Mouse (Mus musculus) inflammation-experienced regulatory T-cells (primary cell): Measurements from ENCODE around the gene Slc25a54. TPM values are rescaled to one million over a fixed set of nuclear protein-coding genes. Genes with fewer than 3 reads are reported as not detected.

Experiments
- polyA plus RNA-seq, 2 experiments: library from polyadenylated mRNA; unstranded; fragments of 100-300 nt; shearing (Covaris generic); gene quantifications; one replicate each; pipeline ENCODE4 v1.2.1; 2017

Gene Slc25a54
- polyA plus RNA-seq: not detected

DNA sequence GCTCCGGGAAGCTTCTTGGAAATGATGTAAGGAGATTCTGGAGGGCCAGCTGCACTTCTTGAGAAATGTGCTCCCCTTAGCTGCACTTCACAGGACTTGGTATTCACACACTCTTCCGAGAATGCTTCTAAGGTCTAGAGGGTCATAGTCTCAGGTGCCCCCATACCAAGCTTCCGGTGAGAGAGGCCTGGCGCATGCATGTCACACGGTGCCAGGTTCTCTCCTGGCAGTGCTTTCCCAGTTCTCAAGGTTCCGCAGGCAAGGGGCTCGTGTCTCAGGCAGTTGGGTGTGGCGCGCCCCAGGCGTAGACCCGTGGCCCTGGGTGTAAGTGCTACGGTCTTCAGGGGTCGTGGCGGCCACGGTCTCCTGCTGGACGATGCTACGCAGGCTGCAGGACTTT is at the start of gene Slc25a54:
Gene Slc25a54 (plus strand): TSS at position 301 of the 400 bp plus-strand sequence.

DNA sequence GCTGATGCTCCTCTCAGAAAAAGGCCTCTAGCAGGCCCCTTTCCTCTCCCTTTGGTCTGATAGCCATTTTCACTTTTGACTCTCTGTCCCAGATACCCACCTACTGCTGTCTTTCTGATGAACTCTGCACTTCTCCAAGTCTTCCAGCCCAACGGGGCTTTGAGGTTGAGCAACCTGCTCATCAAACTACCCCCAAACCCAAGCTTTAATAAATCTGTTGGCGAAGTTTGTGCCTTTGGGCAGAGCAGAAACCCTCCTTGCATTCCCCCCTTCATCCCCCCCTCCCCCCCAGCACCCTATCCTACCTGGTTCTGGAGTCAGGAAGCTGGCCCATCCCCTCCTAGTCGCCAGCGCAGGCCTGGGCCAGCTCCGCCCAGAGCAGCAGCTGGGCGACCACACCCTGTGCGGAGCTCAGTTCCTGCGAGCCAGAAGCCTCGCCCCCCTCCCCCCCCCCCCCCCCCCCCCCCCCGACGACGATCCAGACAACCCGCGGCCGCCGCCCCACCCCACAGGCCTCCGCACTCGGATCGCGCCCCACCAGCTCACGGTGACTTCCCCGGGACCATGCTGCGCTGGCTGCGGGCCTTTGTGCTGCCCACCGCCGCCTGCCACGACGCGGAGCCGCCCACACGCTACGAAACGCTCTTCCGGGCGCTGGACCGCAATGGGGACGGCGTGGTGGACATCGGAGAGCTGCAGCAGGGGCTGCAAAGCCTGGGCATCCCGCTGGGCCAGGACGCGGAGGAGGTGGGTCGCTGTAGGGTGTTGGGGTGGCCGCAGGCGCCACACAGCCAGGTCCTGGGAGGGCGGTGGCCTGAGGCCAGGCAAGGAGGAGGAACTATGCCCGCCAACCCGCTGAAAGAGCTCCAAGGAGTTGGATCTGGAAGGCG is 42.6 kb downstream of the Slc25a54 start, which contains the start of gene Slc25a24:
Gene Slc25a24 (plus strand): TSS at position 509 of the 890 bp plus-strand sequence.

Other genes with a start within 250 kb of the Slc25a54 start
- 10 to 100 TPM; 60.7 to 70.9 TPM for gene Stxbp3, start 239.9 kb upstream of the Slc25a54 start, polyA plus RNA-seq
- under 1 TPM; 0.24 to 0.69 TPM for gene Fndc7, start 190.5 kb upstream of the Slc25a54 start, polyA plus RNA-seq
- gene Prpf38b, start 168.7 kb upstream of the Slc25a54 start, polyA plus RNA-seq: 100 to 1,000 TPM; 178 to 188 TPM
- gene Henmt1, start 140.6 kb upstream of the Slc25a54 start, polyA plus RNA-seq: under 1 TPM in 1 of 2 experiments, not detected in 1; 0.24 TPM
- not detected for gene Gm9857, start 140.0 kb upstream of the Slc25a54 start, polyA plus RNA-seq
- gene Fam102b, start 52.9 kb upstream of the Slc25a54 start, polyA plus RNA-seq: 1 to 10 TPM; 6.0 to 7.6 TPM
- gene Slc25a24, start 42.7 kb downstream of the Slc25a54 start, polyA plus RNA-seq: 10 to 100 TPM; 21.7 to 27.6 TPM